Mouse (Mus musculus) cerebellum, adult 8-10 months (tissue): ENCODE measurements around the gene Pitpna.

ENCODE experiments used
- DNase-seq: peaks from one replicate; pipeline ENCODE4 v3.0.0; 2022

Gene Pitpna

DNA sequence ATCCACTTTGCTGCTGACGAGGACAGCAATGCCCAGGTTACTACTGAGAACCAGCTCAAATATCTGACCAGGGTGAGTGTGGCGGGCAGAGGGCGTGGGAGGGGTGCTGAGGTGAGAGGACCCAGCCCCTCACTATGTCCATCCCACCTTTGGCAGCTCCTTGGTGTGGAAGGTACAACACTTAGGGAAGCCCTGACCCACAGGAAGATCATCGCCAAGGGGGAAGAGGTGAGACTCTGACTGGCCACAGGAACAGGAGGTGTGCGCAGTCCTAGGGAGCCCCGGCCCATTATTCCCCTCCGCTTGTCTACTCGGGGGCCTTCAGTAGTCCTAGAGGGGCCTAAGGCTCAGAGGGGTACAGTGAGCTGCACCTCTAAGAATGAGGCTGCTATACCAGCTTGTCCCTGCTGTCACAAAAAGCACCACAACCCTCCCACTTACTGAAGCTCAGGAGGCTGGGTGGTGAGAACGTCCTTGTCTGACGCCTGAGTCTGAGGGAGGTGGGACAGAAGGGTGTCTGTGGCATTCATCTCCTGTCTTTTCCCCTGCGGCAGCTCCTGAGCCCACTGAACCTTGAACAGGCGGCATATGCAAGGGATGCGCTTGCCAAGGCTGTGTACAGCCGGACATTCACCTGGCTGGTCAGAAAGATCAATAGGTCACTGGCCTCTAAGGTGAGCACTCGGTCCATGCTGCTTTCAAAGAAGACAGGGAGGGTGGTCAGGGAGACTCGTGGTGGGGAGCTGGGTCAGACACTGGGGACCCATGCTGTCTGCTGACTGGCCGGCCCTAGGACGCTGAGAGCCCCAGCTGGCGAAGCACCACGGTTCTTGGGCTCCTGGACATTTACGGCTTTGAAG is 73.3 kb downstream of the Pitpna start:
- no peak for DNase-seq

DNA sequence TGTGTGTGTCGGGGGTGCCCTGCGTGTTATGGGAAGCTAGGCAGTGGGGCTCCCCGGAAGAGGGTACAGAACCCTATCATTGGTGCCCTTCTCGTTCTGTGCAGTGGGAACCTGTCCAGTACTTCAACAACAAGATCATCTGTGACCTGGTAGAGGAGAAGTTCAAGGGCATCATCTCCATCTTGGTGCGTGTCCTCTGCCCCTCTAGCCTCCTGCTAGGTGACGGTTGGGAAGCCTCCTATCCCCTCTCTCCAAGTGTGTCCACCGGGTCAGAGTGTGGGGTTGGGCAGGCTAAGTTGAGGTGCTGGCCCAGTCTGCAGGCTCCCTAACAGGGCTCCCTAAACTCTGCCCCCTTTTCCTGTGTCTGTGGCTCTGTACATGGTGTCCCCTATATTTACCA is 74.2 kb downstream of the Pitpna start:
- no peak for DNase-seq

DNA sequence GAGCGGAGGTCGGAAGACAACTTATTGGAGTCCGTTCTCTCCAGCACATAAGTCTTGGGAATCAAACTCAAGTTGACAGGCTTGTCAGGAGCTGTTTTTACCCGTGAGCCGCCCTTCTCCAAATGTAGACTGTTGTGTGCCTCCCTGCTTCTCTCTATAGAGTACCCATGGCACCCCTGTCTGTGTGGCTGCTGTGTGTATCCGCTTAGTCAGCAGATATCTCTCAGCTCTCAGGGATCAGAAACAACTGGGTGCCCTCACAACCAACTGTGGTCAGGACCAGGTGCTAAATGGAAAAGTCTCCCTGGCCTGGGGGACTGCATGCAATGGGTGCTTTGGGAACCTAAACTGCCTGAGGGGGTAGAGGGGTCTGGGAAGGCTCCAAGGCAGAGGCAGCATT is 78.4 kb downstream of the Pitpna start:
- DNase-seq = no peak

DNA sequence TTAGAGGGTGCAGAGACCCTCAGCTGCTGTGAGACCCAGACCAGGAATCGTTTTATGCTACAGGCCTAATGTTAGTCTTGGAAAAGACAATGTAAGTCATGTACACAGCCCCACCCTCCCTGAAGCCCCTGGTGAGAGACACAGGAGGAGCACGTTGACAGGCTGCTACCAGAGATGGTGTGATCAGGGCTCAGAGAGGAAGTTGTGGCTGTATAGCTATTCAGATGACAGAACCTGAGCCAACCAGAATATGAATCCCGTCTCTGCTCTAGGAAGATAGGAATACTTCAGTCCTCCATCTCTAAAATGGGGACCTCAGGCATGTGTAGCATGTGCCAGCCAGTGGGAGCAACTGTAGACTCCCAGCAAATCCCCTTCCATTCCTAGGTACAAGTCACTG is 80.7 kb downstream of the Pitpna start:
- no peak for DNase-seq

DNA sequence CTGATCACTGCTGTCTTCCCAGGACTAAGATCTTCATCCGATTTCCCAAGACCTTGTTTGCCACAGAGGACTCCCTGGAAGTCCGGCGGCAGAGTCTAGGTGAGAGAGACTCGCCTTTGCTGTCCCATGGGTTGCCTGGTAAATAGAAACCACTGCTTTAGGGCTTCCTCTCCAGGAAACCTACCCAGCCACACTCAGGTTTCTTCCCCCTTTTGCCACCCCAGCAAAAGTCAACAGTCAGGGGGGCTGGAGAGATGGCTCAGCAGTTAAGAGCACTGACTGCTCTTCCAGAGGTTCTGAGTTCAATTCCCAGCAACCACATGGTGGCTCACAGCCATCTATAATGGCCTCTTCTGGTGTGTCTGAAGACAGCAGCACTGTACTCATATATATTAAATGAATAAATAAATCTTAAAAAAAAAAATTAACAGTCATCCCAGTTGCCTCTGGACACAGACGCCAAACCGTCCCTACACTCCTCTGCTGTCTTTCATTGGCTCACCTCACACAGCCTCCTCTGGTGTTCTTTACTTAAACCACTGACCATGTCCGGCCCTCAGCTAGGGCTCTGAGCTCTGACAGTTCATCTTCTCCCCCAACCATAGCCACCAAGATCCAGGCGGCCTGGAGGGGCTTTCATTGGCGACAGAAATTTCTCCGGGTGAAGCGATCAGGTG is 81.4 kb downstream of the Pitpna start:
- DNase-seq = no peak

DNA sequence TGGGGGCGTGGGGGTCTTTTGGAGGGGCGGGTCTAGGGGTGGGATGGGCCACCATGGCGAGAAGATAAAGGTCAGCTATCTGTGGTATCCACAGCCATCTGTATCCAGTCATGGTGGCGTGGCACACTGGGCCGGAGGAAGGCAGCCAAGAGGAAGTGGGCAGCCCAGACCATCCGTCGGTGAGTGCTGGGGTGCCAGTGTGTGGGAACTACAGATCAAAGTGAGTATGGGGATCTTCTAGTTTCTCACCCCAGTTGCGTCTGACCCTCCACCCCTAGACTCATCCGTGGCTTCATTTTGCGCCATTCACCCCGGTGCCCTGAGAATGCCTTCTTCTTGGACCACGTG is 81.9 kb downstream of the Pitpna start:
- DNase-seq = no peak

GRCm38 (mm10) chr11:75671426-75672180 is 83.7 kb downstream of the Pitpna start:
- DNase-seq = no peak

DNA sequence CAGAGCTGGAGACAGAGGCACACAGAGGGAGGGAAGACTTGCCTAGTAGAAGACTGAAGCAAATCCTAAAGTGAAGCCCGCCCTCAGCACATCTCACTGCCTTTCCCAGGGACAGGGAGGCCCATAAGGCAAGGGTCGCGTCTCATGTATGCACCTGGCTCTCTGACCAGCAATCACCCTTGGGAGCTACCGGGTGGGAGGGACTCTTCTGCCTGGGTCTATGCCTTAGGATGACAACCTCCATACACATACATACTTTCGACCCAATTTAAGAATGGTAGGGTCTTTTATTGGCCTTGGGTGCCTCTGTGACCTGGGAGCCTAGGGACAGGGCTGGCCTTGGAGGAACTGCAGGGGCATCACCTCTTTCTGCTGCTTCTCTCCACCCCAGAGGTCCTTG is 85.5 kb downstream of the Pitpna start:
- no peak for DNase-seq

DNA sequence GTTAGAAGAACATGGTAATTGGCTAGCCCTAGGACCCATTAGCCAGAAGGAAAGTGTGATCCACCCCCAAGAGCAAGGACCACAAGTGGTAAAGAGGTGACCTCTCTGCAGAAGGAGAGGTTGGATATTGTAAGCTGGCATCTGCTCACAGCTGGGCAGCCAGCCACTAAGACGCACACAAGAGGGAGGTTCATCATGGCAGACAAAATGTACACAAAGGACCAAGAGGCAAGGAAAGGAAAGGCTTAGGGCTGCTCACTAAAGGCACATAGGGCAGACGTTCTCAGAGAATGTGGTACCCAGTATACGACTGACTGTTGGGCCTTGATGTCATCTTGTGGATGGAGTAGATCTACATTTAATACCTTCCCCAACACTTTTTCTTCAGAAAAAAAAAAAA is 87.0 kb downstream of the Pitpna start:
- no peak for DNase-seq

GRCm38 (mm10) chr11:75677881-75678746 is 90.2 kb downstream of the Pitpna start:
- no peak for DNase-seq
